Mouse (Mus musculus) fat pad, adult 2 months (tissue): ENCODE results near the gene Olfr618.
"Not testable (repeated sequence)": the region's sequence is repeated elsewhere in the genome, so short reads cannot be mapped to it uniquely, and the experiment has no call there.

Source experiments
- DNase-seq: peaks from one replicate; pipeline ENCODE4 v3.0.0-alpha.2; 2011; ENCODE audit warnings: low read depth, low spot score; ENCODE audit errors: extremely low read depth

Olfr618 gene

GRCm38 (mm10) chr7:103589803-103590202, at the start of gene Olfr618:
Olfr618 (plus strand) TSS chr7:103590103.
- no peak for DNase-seq

GRCm38 (mm10) chr7:103542617-103543016, 47.3 kb upstream of the Olfr618 start, which contains the start of gene Olfr612:
Olfr612 (minus strand) TSS chr7:103542717.
- not testable (repeated sequence) for DNase-seq

DNA sequence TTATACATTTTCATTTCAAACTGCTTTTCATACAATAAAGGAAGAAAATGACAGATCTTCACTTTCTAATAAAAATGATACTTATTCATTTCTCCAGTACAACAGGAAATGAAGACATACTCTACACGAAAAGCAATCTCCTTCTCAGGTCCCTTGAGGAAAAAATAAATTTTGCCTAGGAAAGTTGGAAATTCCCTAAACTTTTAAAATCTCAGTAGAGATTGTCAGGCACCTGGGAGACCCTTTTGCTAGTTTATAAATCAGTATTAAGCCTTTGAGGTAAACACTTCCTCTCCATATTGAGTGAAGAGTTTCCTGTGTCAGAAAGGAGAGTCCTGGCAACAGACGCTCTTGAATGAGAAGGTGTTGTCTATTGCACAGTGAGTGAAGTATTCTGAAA, 42.1 kb upstream of the Olfr618 start, which contains the start of gene Olfr613:
Gene Olfr613, plus strand, starts transcription at position 301 of the 400 bp plus-strand sequence.
- DNase-seq: no peak

DNA sequence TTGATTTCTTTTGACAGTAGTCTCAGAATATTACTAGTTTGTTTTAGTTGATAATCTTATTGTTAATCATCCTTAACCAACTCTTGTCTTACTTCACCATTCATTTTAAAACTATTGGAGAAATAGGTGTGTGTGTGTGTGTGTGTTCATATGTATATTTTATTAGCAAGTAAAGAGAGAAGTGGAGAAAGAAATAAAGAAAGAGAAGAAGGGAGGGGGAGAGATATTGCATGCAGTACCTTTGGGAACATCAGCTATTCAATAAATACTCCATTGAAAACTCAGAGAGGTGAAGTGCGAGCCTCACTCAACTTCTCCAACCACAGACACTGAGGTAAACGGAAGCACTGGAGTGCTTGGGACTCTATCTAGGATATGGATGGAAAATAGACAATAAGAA, 34.1 kb upstream of the Olfr618 start, which contains the start of gene Olfr615:
Gene Olfr615, plus strand, starts transcription at position 301 of the 400 bp plus-strand sequence.
- DNase-seq: no peak

DNA sequence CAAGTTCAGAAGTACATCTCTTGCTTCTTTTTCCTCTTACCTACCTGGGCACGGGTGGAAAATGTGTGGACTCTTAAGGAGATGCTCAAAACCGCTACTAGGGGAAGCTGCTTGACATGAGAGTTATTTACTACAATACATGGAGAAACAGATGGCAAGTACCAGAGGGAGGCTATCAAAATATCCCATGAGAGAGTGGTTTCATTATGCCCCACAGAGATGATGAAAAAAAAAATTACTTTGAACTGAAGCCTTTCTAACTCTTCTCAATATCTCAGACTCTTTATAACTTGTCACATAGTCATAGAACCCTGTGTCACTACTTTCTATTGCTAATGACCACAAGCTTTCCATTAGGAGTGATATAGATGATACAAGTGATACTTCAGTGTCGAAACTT, 20.9 kb upstream of the Olfr618 start, which contains the start of gene Olfr616:
Gene Olfr616, minus strand, starts transcription at position 101 of the 400 bp plus-strand sequence.
- DNase-seq: no peak

GRCm38 (mm10) chr7:103572761-103573160, 17.1 kb upstream of the Olfr618 start, which contains the start of gene Olfr617:
Olfr617 (plus strand) TSS chr7:103573061.
- no peak for DNase-seq

DNA sequence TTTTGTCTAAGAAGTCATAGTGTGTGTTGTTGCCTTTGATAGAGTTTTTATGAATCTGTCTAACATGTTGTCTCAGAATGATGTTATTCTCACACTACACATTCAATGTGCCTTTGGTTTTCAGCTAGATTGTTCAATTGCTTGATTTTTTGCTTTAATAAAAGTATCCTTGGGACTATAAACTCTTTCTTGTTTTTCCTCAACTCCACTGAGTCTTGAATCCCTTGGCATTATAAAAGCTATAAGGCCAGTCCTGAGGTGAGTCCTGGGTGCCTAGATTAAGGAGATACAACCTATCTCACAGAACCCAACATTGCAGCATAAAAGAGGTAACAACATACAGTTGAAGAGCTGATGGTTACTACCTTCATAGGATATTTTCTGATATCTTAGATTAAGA, 10.4 kb downstream of the Olfr618 start, which contains the start of gene Olfr619:
Gene Olfr619, plus strand, starts transcription at position 301 of the 400 bp plus-strand sequence.
- no peak for DNase-seq

DNA sequence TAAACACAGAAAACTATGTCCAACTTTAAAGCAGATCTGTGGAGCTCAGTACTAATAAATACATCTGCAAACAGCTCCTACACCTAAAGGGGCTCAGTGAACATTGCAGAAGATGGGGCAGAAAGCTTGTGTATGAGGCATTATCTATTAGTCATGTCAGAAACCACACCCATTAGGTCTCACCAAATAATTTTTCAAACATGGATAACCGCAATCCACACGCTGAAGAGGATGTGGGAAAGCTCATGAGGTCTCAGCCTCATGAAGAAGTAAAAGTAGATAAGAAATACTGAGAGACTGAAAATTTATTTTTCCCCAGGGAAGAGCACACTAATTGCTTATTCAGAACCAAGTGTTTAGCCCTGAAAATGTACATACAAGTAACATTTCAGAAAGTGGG, 17.5 kb downstream of the Olfr618 start:
- no peak for DNase-seq

DNA sequence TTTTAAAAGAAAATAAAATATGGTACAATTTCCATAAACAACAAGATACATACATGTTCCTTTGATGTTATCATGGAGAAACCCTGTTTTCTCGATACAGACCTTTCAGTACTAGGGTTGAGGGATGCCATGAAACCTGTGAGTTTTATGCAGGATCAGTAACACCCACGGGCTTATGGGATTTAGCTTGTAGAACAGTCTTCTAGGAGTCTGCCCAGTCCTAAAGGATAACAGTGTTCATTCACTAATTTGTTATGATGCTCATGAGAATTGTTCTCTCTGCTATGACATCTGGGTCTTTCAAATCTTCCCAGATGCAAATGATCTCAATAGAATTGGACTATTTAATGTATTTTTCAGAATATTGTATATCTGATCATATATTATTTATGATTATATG, 22.5 kb downstream of the Olfr618 start, which contains the start of gene Olfr620:
Gene Olfr620, minus strand, starts transcription at position 101 of the 400 bp plus-strand sequence.
- DNase-seq: no peak

DNA sequence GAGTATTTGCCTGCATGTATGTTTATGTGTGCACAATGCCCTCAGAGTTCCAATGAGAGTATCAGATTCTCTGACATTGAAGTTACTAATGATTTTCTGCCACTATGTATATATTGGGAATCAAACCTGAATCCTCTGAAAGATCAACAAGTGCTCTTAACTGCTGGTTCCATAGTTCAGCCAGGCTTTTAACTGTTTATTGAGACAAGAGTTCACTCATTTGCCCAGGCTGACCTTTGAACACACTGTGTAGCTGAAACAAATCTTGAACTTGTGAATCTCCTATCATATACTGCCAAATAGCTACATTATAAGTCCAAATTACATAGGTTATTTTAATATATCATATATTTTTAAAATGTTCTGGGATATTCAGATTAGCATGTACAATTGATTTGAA, 46.9 kb downstream of the Olfr618 start:
- DNase-seq: no peak

DNA sequence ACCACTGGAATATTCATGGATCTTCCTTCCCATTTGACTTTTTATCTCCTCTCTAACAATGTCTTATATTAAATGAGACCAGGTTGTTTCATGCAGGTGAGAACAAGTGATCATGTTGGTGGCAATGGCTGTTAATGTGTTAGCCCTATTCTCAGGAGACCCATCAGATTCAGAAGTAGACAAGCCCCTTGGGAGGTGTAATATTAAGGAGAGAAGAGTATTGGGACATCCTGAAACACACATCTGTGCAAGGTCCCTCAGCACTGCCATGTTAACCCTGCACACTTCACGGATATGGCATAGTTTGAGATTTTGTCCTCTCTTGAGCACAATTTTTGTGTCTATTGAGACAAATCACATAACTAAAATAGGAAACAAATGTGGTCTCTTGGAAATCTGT, 52.7 kb downstream of the Olfr618 start, which contains the start of gene Olfr622:
Gene Olfr622, minus strand, starts transcription at position 101 of the 400 bp plus-strand sequence.
- DNase-seq: no peak

DNA sequence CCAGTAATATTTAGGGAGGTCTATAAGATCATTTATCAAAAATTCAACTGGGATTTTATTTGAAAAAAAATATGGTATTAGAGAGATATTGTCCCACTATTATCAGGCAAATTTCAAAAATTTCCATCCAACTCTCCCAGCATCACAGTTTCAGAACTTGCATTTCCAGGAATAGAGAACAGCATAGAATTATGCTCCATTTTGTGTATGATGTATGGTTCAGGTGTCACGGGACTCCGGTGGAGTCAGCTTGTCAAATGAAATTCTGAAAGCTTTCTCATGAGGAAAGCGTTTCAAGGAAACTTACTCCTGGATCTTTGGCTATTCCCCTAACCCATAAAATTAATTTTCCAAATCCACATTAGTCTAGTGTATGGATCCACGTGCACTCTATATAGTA, 54.2 kb downstream of the Olfr618 start:
- no peak for DNase-seq
